Mouse (Mus musculus): Measurements from ENCODE around the gene 4632433K11Rik. TPM values are rescaled to one million over a fixed set of nuclear protein-coding genes. Genes with fewer than 3 reads are reported as not detected.

4632433K11Rik gene
- polyA plus RNA-seq, 1 experiment from 2014 or later: not detected

- ATAC-seq (ENCODE audit: low FRiP score): no peak
- Histone ChIP-seq H3K4me1 (0 out of 2 replicates have a peak, but pooled peaks cover under 1% of the 10 kb centered on the region), H3K27me3 (replicated peaks) (no peaks in the 10 kb centered on the region), H3K36me3 (no peaks in the 10 kb centered on the region), H3K4me3 (replicated peaks) (no peak overlapping the region), H3K9ac (replicated peaks) (no peak overlapping the region), H3K4me2 (no peak overlapping the region), H3K9me3 (replicated peaks) (no peaks in the 10 kb centered on the region), H3K27ac (replicated peaks) (no peak overlapping the region)
- 86% methylated on average over 2 of the region's 2 CpGs for WGBS
Observed at GRCm38 (mm10) chr7:5044981-5045380, 11.1 kb downstream of the 4632433K11Rik start.

- no peak overlapping the region for H3K9ac ChIP-seq (replicated peaks)
- 70% methylated on average over 2 of the region's 2 CpGs for WGBS
Observed at GRCm38 (mm10) chr7:5046112-5046511, 12.2 kb downstream of the 4632433K11Rik start.

GRCm38 (mm10) chr7:5047313-5047712 lies 13.4 kb downstream of the 4632433K11Rik start:
- Histone ChIP-seq H3K36me3 (no peaks in the 10 kb centered on the region), H3K4me1 (peaks cover 15% of the 10 kb centered on the region), H3K4me2 (no peak overlapping the region), H3K9me3 (replicated peaks) (no peaks in the 10 kb centered on the region), H3K27me3 (replicated peaks) (no peaks in the 10 kb centered on the region), H3K9ac (replicated peaks) (no peak overlapping the region), H3K27ac (replicated peaks) (no peak overlapping the region), H3K4me3 (replicated peaks) (no peak overlapping the region)
- ATAC-seq (ENCODE audit: low FRiP score): no peak
- 30% methylated on average over 2 of the region's 2 CpGs for WGBS

More at GRCm38 (mm10) chr7:5046112-5046511, 12.2 kb downstream of the 4632433K11Rik start:
- H3K4me3 ChIP-seq (replicated peaks): no peak overlapping the region
- no peaks in the 10 kb centered on the region for H3K27me3 ChIP-seq (replicated peaks)
- H3K4me2 ChIP-seq: no peak overlapping the region
- no peak overlapping the region for H3K27ac ChIP-seq (replicated peaks)
- H3K4me1 ChIP-seq: peaks cover 10% of the 10 kb centered on the region
- no peaks in the 10 kb centered on the region for H3K9me3 ChIP-seq (replicated peaks)
- ATAC-seq (ENCODE audit: low FRiP score): no peak
- H3K36me3 ChIP-seq: no peaks in the 10 kb centered on the region

- Histone ChIP-seq H3K9ac (replicated peaks) (peak within 1 kb of the TSS; percentile 85), H3K4me3 (replicated peaks) (peak within 1 kb of the TSS; percentile 66), H3K4me2 (peak within 1 kb of the TSS; percentile 92), H3K4me1 (peaks cover 56% of the 10 kb centered on the region), H3K9me3 (replicated peaks) (no peaks in the 10 kb centered on the region), H3K27ac (replicated peaks) (peak within 1 kb of the TSS; percentile 90), H3K27me3 (replicated peaks) (peaks cover 24% of the 10 kb centered on the region), H3K36me3 (no peaks in the 10 kb centered on the region)
- under 1% methylated on average over 65 of the region's 65 CpGs for WGBS
- peak; percentile 77 for ATAC-seq (ENCODE audit: low FRiP score)
Observed at GRCm38 (mm10) chr7:5051193-5052192, 17.6 kb downstream of the 4632433K11Rik start, which contains the start of gene Zfp580. Gene Zfp580 (plus strand): TSS chr7:5051538.

- H3K4me2 ChIP-seq: peak overlapping the region; percentile 92
- no peak for ATAC-seq (ENCODE audit: low FRiP score)
- H3K4me3 ChIP-seq (replicated peaks): peak overlapping the region; percentile 66
- peak overlapping the region; percentile 85 for H3K9ac ChIP-seq (replicated peaks)
- H3K36me3 ChIP-seq: no peaks in the 10 kb centered on the region
- peaks cover 24% of the 10 kb centered on the region for H3K27me3 ChIP-seq (replicated peaks)
- peak overlapping the region; percentile 52 for H3K27ac ChIP-seq (replicated peaks)
- H3K4me1 ChIP-seq: peaks cover 62% of the 10 kb centered on the region
- 3% methylated on average over 12 of the region's 12 CpGs for whole genome bisulfite sequencing
- H3K9me3 ChIP-seq (replicated peaks): no peaks in the 10 kb centered on the region
Observed at GRCm38 (mm10) chr7:5052438-5052837, 18.5 kb downstream of the 4632433K11Rik start.

- WGBS: 3% methylated on average over 44 of the region's 45 CpGs
- Histone ChIP-seq H3K4me3 (replicated peaks) (peak overlapping the region; percentile 66), H3K4me1 (peaks cover 67% of the 10 kb centered on the region), H3K36me3 (no peaks in the 10 kb centered on the region), H3K27me3 (replicated peaks) (peaks cover 24% of the 10 kb centered on the region), H3K9me3 (replicated peaks) (no peaks in the 10 kb centered on the region), H3K27ac (replicated peaks) (peak overlapping the region; percentile 52), H3K9ac (replicated peaks) (peak overlapping the region; percentile 85), H3K4me2 (peak overlapping the region; percentile 92)
- ATAC-seq (ENCODE audit: low FRiP score): no peak
Observed at GRCm38 (mm10) chr7:5052931-5053343, 19.0 kb downstream of the 4632433K11Rik start.

- peak overlapping the region; percentile 85 for H3K9ac ChIP-seq (replicated peaks)
- no peaks in the 10 kb centered on the region for H3K36me3 ChIP-seq
- ATAC-seq (ENCODE audit: low FRiP score): no peak
- peak overlapping the region; percentile 92 for H3K4me2 ChIP-seq
- H3K9me3 ChIP-seq (replicated peaks): no peaks in the 10 kb centered on the region
- peaks cover 74% of the 10 kb centered on the region for H3K4me1 ChIP-seq
- H3K4me3 ChIP-seq (replicated peaks): peak overlapping the region; percentile 66
- 8% methylated on average over 32 of the region's 32 CpGs for WGBS
- peak overlapping the region; percentile 41; the same call in 1 of the 2 replicates for H3K27ac ChIP-seq (replicated peaks)
- peaks cover 24% of the 10 kb centered on the region for H3K27me3 ChIP-seq (replicated peaks)
Observed at GRCm38 (mm10) chr7:5053456-5054179, 19.7 kb downstream of the 4632433K11Rik start.

- H3K4me1 ChIP-seq: peaks cover 87% of the 10 kb centered on the region
- WGBS: 2% methylated on average over 52 of the region's 55 CpGs
- H3K27ac ChIP-seq (replicated peaks): peak overlapping the region; percentile 84
- no peaks in the 10 kb centered on the region for H3K36me3 ChIP-seq
- H3K9ac ChIP-seq (replicated peaks): peak overlapping the region; percentile 72
- ATAC-seq (ENCODE audit: low FRiP score): peak; percentile 23
- peak overlapping the region; percentile 63 for H3K4me3 ChIP-seq (replicated peaks)
- H3K9me3 ChIP-seq (replicated peaks): no peaks in the 10 kb centered on the region
- peak overlapping the region; percentile 75 for H3K4me2 ChIP-seq
- H3K27me3 ChIP-seq (replicated peaks): peaks cover 24% of the 10 kb centered on the region
Observed at GRCm38 (mm10) chr7:5056651-5057263, 22.8 kb downstream of the 4632433K11Rik start.

GRCm38 (mm10) chr7:5057381-5057780 lies 23.5 kb downstream of the 4632433K11Rik start:
- Histone ChIP-seq H3K27me3 (replicated peaks) (peaks cover 24% of the 10 kb centered on the region), H3K36me3 (no peaks in the 10 kb centered on the region), H3K27ac (replicated peaks) (peak overlapping the region; percentile 84), H3K4me1 (peaks cover 81% of the 10 kb centered on the region), H3K9me3 (replicated peaks) (no peaks in the 10 kb centered on the region), H3K4me2 (peak overlapping the region; percentile 75), H3K9ac (replicated peaks) (peak overlapping the region; percentile 72), H3K4me3 (replicated peaks) (peak overlapping the region; percentile 63)
- no peak for ATAC-seq (ENCODE audit: low FRiP score)
- 28% methylated on average over 8 of the region's 8 CpGs for WGBS

- Histone ChIP-seq H3K27me3 (replicated peaks) (peaks cover 23% of the 10 kb centered on the region), H3K9me3 (replicated peaks) (no peaks in the 10 kb centered on the region), H3K9ac (replicated peaks) (peak overlapping the region; percentile 72), H3K36me3 (no peaks in the 10 kb centered on the region), H3K4me1 (peaks cover 77% of the 10 kb centered on the region), H3K27ac (replicated peaks) (peak overlapping the region; percentile 14; the same call in 1 of the 2 replicates), H3K4me3 (replicated peaks) (peak overlapping the region; percentile 63), H3K4me2 (peak overlapping the region; percentile 75)
- ATAC-seq (ENCODE audit: low FRiP score): no peak
- 26% methylated on average over 11 of the region's 11 CpGs for WGBS
Observed at GRCm38 (mm10) chr7:5057804-5058203, 23.9 kb downstream of the 4632433K11Rik start.

GRCm38 (mm10) chr7:5058631-5059030 lies 24.7 kb downstream of the 4632433K11Rik start:
- Histone ChIP-seq H3K4me2 (no peak overlapping the region), H3K4me1 (peaks cover 76% of the 10 kb centered on the region), H3K9ac (replicated peaks) (no peak overlapping the region), H3K9me3 (replicated peaks) (no peaks in the 10 kb centered on the region), H3K27ac (replicated peaks) (0 out of 2 replicates have a peak overlapping the region, but pooled peaks have one; percentile 99), H3K4me3 (replicated peaks) (no peak overlapping the region), H3K36me3 (no peaks in the 10 kb centered on the region), H3K27me3 (replicated peaks) (peaks cover 18% of the 10 kb centered on the region)
- no peak for ATAC-seq (ENCODE audit: low FRiP score)
- 89% methylated on average over 1 of the region's 1 CpGs for WGBS
